Mouse (Mus musculus): ENCODE measurements around the gene Dnah8. TPM values are rescaled to one million over a fixed set of nuclear protein-coding genes. Genes with fewer than 3 reads are reported as not detected.

Gene Dnah8
- polyA plus RNA-seq, 1 experiment from 2014 or later: 0.85 TPM

GRCm38 (mm10) chr17:30910866-30911731, 286.9 kb downstream of the Dnah8 start:
- Histone ChIP-seq H3K9me3 (replicated peaks) (no peaks in the 10 kb centered on the region), H3K27ac (no peak overlapping the region), H3K36me3 (ENCODE audit: poor library complexity, severe bottlenecking) (no peaks in the 10 kb centered on the region), H3K9ac (no peak overlapping the region), H3K4me2 (no peak overlapping the region), H3K4me3 (no peak overlapping the region), H3K27me3 (no peaks in the 10 kb centered on the region), H3K4me1 (peaks cover 16% of the 10 kb centered on the region; the same call in 1 of the 2 replicates)
- ATAC-seq: no peak
- 80% methylated on average over 27 of the region's 27 CpGs for WGBS

GRCm38 (mm10) chr17:30911732-30912088, 287.6 kb downstream of the Dnah8 start:
- no peak overlapping the region for H3K9ac ChIP-seq
- no peaks in the 10 kb centered on the region for H3K9me3 ChIP-seq (replicated peaks)
- peaks cover 16% of the 10 kb centered on the region; the same call in 1 of the 2 replicates for H3K4me1 ChIP-seq
- ATAC-seq: no peak
- 57% methylated on average over 8 of the region's 8 CpGs for WGBS
- no peaks in the 10 kb centered on the region for H3K36me3 ChIP-seq (ENCODE audit: poor library complexity, severe bottlenecking)
- H3K4me3 ChIP-seq: no peak overlapping the region
- H3K4me2 ChIP-seq: no peak overlapping the region
- H3K27ac ChIP-seq: no peak overlapping the region
- H3K27me3 ChIP-seq: no peaks in the 10 kb centered on the region

GRCm38 (mm10) chr17:30912536-30912935, 288.4 kb downstream of the Dnah8 start:
- Histone ChIP-seq H3K4me1 (peaks cover 16% of the 10 kb centered on the region; the same call in 1 of the 2 replicates), H3K9me3 (replicated peaks) (no peaks in the 10 kb centered on the region), H3K27ac (no peak overlapping the region), H3K27me3 (no peaks in the 10 kb centered on the region), H3K4me2 (no peak overlapping the region), H3K9ac (no peak overlapping the region), H3K36me3 (ENCODE audit: poor library complexity, severe bottlenecking) (no peaks in the 10 kb centered on the region), H3K4me3 (no peak overlapping the region)
- ATAC-seq: no peak
- 75% methylated on average over 5 of the region's 5 CpGs for WGBS

- Histone ChIP-seq H3K4me2 (no peak overlapping the region), H3K27ac (no peak overlapping the region), H3K4me1 (peaks cover 16% of the 10 kb centered on the region; the same call in 1 of the 2 replicates), H3K4me3 (no peak overlapping the region), H3K27me3 (no peaks in the 10 kb centered on the region), H3K9me3 (replicated peaks) (no peaks in the 10 kb centered on the region), H3K36me3 (ENCODE audit: poor library complexity, severe bottlenecking) (no peaks in the 10 kb centered on the region), H3K9ac (no peak overlapping the region)
- ATAC-seq: no peak
Observed at GRCm38 (mm10) chr17:30914264-30914663, 290.1 kb downstream of the Dnah8 start.

- H3K9ac ChIP-seq: no peak overlapping the region
- ATAC-seq: no peak
- no peaks in the 10 kb centered on the region for H3K9me3 ChIP-seq (replicated peaks)
- H3K27ac ChIP-seq: no peak overlapping the region
- no peaks in the 10 kb centered on the region for H3K27me3 ChIP-seq
- WGBS: 69% methylated on average over 4 of the region's 4 CpGs
- H3K4me2 ChIP-seq: no peak overlapping the region
- H3K4me3 ChIP-seq: no peak overlapping the region
- H3K36me3 ChIP-seq (ENCODE audit: poor library complexity, severe bottlenecking): no peaks in the 10 kb centered on the region
- no peaks in the 10 kb centered on the region for H3K4me1 ChIP-seq
Observed at GRCm38 (mm10) chr17:30923566-30923965, 299.4 kb downstream of the Dnah8 start.

Other genes starting within 250 kb of the Dnah8 start
- 111 and 116 TPM in 2 replicates for gene Btbd9, start 47.9 kb upstream of the Dnah8 start, polyA plus RNA-seq (2015; fragmentation: Nextera tagmentation; extraction: Ambion mirVana)
- 191 and 194 TPM in 2 replicates for gene Glo1, start 2.5 kb downstream of the Dnah8 start, polyA plus RNA-seq (2015; fragmentation: Nextera tagmentation; extraction: Ambion mirVana)